Mouse (Mus musculus): ENCODE data around the gene Utp3. TPM values are rescaled to one million over a fixed set of nuclear protein-coding genes. Genes with fewer than 3 reads are reported as not detected.
"Not testable (repeated sequence)": the region's sequence is repeated elsewhere in the genome, so short reads cannot be mapped to it uniquely, and the experiment has no call there.

The Utp3 gene
- polyA plus RNA-seq (2012; rRNA removed), result 36.2 and 45.2 TPM in 2 replicates

DNA sequence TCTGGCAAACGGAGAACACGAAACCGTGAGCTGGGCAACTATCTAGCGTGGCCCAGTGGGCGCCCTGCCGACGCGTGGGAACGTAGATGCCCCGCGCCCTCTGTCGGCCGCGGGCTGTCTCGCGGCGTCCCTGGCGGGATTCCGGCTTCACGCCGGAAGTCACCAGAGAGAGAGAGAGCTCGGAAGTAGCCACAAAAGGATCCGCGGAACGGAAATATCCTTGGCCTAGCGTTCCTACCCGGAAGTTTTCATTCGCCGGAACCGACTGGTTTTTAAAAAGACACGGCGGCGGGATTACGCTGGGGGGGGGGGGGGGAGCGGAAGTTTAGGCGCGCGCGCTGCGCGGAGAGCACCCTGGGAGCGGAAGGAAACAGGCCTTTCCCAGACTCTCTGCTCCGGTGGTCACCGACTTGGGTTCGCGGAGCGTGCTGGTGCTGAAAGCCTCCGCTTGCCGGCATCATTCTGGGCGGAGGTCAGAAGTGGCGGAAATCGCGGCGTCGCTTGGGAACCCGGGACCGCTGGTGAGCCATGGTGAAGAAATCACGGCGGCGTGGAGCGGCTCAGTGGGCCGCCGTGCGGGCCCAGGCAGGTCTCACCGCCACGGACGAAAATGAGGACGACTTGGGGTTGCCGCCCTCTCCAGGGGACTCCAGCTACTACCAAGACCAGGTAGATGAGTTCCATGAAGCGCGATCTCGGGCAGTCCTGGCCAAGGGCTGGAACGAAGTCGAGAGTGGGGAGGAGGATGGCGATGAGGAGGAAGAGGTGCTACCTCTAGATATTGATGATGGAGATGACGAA is at the start of gene Utp3:
Gene Utp3 (plus strand): TSS at position 377 of the 801 bp plus-strand sequence.
- peak; percentile 77 for DNase-seq (ENCODE audit: low spot score)

DNA sequence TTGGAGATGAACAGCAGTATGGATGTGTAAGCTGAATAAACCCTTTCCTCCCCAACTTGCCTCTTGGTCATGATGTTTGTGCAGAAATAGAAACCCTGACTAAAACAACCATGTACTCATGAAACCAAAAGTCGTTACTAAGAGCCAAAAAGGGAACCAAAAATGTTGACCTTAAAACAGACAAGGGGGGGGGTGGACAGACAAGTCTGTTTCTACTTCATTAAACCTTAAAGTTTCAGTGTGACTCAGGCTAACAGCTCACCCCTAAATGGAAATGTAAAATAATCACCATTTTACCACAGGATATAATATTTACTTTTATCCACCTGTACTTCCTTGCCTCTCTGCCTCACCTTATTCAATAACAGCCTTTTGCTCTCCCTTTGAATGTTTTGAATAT is 45.7 kb upstream of the Utp3 start:
- DNase-seq (ENCODE audit: low spot score), result no peak

DNA sequence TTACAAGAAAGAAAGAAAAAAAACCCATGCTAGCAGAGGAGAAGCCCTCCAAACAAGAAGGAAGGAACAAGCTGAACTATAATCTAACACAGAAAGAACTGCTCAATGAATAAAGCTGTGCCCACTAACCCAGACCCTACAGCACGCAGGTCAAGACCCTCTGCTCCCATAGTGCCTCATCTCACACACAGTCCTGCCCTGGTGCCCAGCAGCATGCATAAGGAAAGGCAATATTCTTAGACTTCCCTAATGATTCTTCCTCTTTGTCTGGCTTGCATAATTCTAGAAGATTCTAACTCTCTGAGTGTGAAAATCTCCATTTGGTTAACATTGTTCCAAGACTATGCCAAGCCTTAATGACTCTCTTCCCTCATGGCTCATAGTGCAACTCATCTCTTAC is 45.3 kb upstream of the Utp3 start:
- DNase-seq (ENCODE audit: low spot score), result no peak

DNA sequence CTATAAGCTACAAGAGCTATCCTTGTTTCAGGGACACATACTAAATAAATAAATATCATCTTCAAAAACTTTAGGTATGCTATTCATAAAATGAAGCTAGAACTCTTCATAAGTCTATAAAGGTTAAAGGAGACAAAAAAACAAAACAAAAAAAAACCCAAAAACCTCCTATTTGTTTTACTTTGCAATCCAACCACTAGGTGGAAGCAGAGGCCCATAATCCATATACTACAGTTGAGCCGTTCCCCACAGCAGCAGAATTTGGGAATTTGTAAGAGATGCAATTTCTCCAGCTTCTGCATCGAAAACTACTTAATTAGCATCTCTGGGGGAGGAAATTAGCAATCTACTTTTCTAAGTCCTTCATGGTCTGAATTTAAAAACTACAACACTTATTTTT is 35.0 kb upstream of the Utp3 start:
- no peak for DNase-seq (ENCODE audit: low spot score)

DNA sequence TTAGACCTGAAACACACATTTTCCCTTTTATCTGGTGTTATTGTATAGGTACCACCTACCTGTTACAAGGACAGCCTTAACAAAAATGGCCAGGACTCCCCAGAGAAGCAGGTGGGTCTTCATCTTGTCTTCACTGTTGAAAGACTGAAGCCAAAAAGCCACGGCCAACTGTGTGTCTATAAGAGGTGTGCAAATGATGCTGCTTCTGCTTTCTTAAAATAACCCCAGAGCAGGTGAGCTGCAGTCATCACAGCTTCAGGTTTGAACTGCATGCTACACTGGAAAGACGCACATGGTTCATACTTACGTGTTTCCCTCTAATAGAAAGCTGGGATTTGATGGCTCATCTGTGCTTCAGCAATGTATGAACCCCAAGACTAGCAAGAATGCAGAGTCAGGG is 26.6 kb upstream of the Utp3 start, which contains the start of gene Jchain:
Gene Jchain (minus strand): TSS at position 235 of the 400 bp plus-strand sequence.
- no peak for DNase-seq (ENCODE audit: low spot score)

DNA sequence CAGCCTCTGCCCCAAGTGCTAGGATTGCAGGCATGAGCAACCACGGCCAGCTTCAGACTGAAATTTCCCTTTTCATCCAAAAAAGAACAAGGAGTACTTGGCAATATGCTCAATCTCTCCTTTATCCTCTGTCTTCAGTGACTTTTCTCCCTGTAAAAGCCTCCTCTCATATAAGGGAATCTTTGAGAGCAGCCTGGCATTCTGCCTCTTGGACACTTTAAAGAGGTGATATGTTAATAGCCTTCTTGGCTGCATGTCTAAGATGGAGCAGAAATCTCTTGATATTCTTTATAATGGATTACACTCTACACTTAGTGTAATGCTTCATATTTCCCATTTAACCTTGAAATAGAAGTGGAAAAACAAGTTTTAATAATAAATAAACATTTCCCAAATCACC is 23.4 kb upstream of the Utp3 start:
- DNase-seq (ENCODE audit: low spot score), result no peak

DNA sequence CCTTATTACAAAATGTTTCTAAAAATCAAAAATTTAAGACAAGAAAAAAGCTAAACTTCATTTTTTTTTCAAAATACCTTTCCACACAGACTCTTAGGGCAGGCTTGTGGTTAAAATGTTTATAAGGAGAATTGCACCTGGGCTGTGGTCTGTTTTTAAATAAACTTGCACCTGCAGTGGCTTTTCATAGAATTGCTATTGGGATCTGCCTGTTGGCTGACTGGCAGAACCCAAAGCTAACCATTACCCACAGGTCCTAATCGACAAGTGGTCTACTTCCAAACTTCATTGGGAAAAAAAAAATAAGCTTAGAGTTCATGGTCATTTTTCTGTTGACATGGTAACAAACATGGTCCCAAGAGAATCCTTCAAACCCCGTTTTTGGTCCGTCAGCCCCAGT is 19.6 kb upstream of the Utp3 start:
- DNase-seq (ENCODE audit: low spot score), result no peak

DNA sequence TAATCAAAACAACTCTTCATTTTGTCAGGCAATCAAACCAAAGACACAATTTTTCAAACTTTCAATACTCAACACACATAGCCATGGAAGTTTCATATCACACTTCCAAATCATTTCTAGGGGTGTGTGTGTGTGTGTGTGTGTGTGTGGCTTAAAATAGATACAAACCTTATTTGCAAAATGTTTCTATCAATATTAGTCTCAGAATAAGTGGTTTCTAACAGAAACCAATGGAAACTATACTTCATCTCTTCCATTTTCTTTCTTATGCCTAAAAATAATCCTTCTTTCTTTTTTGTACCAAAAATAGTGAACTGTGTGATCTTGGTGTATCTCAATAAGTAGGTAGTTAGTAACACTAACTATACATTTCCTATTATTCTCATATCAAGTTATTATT is 13.4 kb upstream of the Utp3 start:
- no peak for DNase-seq (ENCODE audit: low spot score)

DNA sequence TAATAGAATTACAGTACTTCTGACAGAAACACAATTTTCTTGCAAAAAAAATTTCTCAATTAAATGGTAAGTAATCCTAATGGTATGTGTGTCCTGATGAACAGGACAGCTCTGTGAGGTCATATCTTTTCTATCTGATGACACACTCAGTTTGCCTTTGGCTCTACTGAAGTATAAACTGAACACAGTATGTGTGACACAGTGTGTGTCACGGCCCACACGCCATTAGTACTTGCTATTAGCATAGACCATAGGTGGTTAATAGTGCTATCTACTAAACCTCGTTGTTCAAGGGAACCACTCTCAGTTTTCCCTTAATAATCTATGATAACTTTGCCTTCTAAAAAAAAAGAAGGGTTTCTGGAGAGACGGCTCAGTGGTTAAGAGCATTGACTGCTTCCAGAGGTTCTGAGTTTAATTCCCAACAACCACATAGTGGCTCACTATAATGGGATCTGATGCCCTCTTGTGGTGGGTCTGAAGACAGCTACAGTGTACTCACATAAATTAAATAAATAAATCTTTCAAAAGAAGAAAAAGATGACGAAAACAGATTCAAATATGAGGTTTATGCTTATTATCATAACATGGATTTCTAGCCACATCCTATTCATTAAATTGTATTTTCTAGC is 11.5 kb upstream of the Utp3 start:
- no peak for DNase-seq (ENCODE audit: low spot score)

DNA sequence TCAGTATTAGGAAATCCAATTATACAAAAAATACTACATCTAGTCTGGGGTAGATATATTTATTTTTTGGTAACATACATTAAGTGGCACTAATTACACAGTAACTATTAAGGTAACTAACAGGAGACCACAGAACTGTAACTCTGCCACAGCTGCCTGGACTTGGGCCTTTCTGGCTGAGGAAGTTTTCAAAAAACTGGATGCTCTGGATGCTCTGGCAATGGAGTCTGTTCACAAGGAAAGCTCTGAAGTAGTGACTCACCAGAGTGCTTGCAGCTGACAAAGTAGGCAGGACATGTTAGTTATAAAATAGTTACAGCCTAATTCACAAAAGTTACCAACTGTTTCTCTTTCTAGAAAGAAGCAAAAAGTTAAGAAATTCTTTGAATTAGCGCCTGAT is 9.9 kb upstream of the Utp3 start:
- DNase-seq (ENCODE audit: low spot score), result not testable (repeated sequence)

DNA sequence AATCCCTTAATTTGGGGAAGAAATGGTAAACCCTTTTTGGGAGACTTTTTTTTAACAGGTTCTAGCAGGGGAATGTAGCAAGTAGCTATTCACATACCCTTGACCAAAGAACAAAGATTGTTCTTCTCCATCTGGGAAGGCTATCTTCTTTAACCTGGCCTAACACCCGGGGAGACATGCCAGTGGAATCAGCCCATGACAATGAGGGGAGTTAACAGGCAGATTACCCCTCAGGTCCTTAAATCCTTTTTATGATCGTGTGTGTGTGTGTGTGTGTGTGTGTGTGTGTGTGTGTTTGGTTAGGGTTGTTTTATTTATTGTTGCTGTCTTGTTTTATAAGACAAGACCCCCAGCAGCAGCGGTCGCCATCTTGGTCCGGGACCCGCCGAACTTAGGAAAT is 8.7 kb upstream of the Utp3 start:
- no peak for DNase-seq (ENCODE audit: low spot score)

DNA sequence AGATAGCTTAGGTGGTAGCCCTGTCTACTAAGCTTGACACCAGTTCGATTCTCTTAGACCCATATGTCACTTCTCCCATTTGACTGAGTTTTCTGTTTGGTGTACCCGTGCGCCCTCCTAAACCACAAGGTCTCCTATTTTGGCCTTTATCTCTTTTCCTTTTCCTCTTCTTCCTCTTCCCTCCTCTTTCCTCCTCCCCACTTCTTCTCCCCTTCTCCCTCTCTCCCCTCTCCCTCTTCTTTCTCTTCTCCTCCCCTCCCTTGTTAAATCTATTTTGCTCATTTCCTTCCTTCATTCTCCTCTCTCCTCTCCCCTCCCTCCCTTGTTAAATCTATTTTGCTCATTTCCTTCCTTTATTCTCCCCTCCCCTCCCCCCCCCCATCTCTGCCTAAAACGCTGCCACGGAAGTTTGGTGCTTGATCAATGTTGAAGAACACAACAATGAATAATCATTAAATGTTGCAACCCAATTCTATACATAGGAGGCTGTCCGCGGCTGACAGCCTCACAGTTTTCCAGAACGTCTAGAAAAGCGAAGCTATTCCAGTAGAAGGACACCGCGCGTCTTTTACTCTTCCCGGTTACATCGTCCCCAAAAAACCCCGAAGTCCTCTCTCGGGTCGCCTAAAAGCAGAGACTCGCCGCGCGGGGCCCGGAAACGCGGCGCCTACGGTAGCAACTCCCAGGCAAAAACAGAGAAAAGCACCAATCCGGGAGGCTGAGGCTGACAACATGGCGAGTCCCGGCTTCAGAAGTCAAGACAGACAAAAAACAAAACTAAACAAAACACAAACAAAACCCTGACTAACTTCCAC is 784 bp upstream of the Utp3 start:
- DNase-seq (ENCODE audit: low spot score), result no peak

DNA sequence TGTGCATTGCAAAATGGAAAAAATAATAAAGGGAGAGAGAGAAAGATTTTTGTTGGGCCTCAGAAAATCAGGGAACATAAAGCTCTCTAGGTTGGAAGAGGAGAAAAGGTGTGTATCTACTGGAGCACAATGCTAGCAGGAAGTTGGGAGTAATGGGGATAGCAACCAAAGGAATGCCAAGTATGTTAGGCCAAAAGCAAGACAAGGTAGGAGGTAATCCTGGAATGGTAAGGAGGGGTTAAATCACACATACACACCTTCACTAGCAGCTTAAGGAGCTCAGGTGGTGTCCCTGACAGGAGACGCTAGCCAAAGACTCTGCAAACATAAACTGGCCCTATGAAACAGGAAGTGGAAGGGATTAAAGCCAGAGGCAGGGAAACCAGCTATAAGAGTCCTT is 4.7 kb downstream of the Utp3 start:
- DNase-seq (ENCODE audit: low spot score), result no peak

DNA sequence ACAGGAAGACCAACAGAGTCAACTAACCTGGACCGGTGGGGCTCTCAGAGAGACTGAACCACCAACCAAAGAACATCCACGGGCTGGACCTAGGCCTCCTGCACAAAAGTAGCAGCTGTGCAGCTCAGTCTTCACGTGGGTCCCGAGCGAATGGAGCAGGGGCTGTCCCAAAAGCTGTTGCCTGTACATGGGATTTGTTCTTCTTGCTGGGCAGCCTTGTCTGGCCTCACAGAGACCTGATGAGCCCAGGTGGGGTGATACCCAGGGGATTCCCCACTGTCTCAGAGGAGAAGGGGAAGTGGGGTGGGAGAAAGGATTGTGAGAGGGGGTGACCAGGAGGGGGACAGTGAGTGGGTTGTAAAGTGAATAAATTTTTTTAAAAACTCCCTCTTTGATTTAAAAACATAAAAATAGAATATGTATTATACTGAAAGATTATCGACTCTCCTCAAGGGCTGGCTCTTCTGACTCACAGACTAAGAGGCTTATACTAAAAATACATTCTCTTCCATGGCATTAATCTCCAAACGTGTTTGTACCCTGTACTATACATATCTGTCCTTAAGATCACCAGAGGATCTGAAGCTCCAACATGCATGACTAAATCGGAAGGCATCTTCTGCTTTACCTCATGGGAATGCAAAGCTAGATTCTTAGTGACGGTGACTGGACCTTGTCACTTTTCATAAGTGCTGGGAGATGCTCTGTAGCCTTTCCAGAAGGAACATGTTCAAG is 7.0 kb downstream of the Utp3 start:
- no peak for DNase-seq (ENCODE audit: low spot score)

DNA sequence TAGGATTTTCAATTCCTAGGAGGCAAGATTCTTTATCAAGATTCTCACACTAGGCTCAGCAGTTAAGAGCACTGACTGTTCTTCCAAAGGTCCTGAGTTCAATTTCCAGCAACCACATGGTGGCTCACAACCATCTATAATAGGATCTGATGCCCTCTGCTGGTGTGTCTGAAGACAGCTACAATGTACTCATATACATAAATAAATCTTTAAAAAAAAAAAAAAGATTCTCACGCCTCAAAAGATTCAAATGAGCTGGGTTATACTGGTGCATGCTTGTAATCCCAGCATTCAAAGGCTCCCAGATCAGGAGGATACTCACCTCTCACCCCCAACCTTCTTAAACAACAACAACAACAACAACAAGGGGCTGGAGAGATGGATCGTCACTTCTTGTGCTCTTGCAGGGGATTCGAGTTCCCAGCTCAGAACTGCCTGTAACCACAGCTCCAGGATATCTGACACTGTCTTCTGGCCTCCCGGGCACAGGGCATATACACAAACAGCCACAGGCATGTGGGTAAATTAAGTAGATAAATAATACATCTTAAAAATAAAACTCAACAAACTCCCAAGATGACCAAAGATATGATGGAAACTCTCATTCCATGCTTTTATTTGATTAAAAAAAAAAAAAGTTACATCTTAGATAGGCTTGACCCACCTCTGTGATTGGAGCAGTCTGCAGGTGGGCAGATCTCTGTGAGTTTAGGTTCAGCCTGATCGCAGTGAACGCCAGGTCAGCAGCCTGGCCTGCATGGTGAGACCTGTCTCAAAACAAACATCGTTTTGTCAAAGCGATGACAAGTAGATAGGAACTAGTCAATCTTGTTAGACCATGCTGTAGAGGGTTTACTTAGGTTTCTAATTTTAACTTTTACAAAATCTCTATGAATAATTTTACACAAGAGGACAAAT is 8.9 kb downstream of the Utp3 start:
- DNase-seq (ENCODE audit: low spot score), result no peak

DNA sequence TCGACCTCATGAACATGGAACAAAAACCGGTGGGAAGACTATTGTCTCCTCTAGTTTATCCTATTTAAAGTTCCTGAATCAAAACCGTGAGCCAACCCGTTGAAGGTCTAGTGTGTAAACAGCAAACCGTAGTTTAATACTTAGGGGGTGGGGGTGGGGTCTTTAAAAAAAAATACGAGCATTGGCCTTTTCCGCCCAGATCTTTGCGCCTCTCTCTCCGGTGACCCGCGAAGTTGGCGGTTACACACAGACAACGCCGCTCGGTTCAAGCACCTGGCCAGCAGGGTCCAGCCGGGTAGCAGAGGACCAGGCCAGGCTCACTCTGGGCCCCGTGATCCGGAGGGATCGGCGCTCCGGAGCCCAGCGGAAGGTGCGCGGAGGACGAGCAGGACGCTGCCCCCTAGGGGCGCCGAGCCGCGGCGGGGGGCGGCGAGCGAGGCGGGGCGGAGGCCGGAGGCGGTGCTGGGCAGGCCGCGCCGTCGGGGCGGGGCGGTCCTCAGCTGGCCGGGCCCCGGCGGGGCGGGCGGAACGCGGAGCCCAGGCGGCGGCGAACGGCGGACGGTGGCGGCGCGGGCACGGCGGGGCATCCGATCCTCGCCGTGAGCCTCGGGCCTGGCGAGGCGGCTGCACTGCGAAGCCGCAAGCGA is 10.4 kb downstream of the Utp3 start, which contains the start of gene Rufy3:
Gene Rufy3 (plus strand): TSS at position 540 of the 647 bp plus-strand sequence.
- peak; percentile 84 for DNase-seq (ENCODE audit: low spot score)

DNA sequence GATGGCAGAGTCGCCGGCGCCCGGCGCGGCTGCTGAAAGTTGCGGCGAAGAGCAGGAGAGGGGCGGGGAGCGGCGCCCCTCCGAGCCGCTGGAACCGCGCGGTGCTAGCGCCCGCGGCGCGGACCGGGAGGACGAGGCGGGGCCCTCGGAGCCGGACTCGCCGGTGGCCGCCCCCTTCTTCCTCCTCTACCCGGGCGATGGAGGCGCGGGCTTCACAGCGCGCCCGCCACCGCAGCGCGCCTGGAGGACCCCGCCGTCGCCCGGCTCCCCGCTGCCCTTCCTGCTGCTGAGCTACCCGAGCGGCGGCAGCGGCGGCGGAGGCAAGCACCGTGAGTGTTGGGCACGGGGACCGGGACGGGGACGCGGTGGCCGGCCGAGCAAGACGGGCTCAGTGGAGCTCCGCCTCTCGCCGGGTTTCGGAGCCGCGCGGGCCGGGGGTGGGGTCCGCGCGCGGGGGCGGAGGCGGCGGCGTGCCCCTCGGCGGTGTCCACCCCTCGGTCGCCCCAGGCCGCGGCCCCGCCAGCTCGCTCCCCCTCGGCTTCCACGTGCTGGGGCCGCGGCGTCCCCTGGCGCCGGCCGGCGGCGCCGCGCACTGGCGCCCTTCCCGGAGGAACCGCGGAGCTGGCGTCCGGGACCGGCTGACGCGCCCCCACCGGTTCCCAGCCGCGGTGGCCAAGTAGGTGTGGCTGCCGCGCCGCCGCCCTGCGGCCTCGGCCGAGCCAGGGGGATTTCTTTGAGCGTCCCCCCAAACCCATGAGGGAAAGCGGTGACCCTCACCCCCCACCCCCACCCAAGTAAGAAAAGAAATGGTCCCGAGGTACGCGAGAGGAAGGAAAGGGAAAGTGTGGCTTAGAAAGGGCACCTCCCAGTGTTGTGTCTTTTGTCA is 11.1 kb downstream of the Utp3 start:
- DNase-seq (ENCODE audit: low spot score), result peak; percentile 66

DNA sequence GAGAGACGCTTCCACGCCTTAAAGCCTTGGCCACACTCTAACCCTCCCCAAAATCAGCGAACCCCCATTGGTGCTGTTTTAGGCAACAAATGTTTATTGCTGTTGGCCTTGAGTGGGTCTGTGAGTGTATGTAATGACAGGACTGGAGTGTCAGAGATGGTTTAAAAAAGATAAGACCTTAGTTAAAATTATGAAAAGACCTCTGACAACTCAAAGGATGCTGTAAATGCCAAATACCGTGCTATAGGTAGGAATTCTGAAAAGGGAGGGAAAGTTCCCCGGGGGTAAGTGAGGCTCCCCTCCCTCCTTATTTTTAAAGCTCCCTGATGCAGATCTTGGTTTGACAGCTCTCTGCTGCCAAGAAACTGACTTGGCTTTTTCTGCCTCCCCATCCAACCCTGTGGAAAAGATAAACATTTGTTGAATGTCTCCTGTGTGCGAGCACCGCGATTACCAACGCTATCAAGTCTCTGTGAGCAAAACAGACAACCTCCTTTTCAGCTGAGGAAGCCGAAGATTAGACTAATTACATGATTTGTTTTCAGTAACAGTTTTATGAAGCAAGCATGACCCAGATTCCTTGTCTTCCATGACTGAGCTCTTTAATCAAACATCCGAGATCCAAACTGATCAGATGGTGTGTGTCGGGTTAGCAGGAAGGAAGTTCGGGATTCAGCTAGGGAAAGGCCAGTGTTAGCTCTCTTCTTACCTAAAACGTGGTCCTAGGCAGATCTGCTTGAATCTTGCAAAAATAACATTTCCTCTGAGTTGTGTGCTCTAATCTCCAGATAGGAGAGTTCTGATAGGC is 12.0 kb downstream of the Utp3 start:
- DNase-seq (ENCODE audit: low spot score), result no peak

Data from urinary bladder, adult 2 months (tissue).